Mouse (Mus musculus): ENCODE measurements around the gene Faap24. TPM values are rescaled to one million over a fixed set of nuclear protein-coding genes. Genes with fewer than 3 reads are reported as not detected.

The Faap24 gene
- total and polyA plus RNA-seq, 3 experiments = 19.1 to 40.3 (median 21.3) TPM

DNA sequence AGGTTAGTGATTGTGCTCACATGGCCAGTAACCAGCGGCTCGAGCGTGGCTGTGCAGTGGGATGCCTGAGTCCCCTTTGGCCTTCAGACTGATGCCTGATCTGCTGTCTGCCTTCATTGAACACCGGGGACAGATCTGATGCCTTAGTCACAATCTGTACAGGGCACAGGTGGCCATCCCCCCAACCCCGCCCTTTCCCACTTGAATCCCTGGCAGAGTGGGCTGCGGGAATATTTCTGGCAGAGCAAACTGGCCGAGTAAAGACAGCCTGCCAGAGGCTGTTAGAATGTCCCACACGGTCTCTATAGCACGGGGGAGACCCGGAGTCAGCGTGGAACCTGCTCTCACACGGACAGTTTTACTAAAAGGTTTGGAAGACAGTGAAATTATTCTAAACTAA lies 39.0 kb downstream of the Faap24 start:
- Histone ChIP-seq H3K4me3 (ENCODE audit: low read depth, low read length) (no peak overlapping the region), H3K9me3 (replicated peaks) (no peaks in the 10 kb centered on the region), H3K4me1 (ENCODE audit: insufficient read depth, low read depth, low read length) (no peaks in the 10 kb centered on the region), H3K36me3 (replicated peaks) (no peaks in the 10 kb centered on the region), H3K27me3 (ENCODE audit: insufficient read depth, low read length) (peaks cover 7% of the 10 kb centered on the region; the same call in 1 of the 2 replicates)
- ATAC-seq (ENCODE audit: extremely low read depth, insufficient number of reproducible peaks, low FRiP score, poor library complexity, severe bottlenecking) = no peak
- DNase-seq (ENCODE audit: low spot score) = no peak
- TF ChIP-seq GATA2 (IDR thresholded peaks at IDR 0.05; ENCODE audit: borderline replicate concordance, low read depth, low read length) (no peak), POLR2AphosphoS5 (IDR thresholded peaks at IDR 0.05; ENCODE audit: insufficient replicate concordance, low read depth, low read length) (no peak), GATA1 (IDR thresholded peaks at IDR 0.05; ENCODE audit: borderline replicate concordance, low read length) (no peak), CTCF (IDR thresholded peaks at IDR 0.05; ENCODE audit: low read depth, low read length) (no peak), TAL1 (conservative IDR thresholded peaks at IDR 0.05; ENCODE audit: low read depth, low read length) (no peak)

GRCm38 (mm10) chr7:35355303-35355872 lies 41.2 kb downstream of the Faap24 start:
- no peak for TF ChIP-seq CTCF (IDR thresholded peaks at IDR 0.05; ENCODE audit: low read depth, low read length)
- no peak for TF ChIP-seq GATA1 (IDR thresholded peaks at IDR 0.05; ENCODE audit: borderline replicate concordance, low read length)
- TF ChIP-seq TAL1 (conservative IDR thresholded peaks at IDR 0.05; ENCODE audit: low read depth, low read length) = no peak
- no peak for TF ChIP-seq POLR2AphosphoS5 (IDR thresholded peaks at IDR 0.05; ENCODE audit: insufficient replicate concordance, low read depth, low read length)
- no peak for TF ChIP-seq GATA2 (IDR thresholded peaks at IDR 0.05; ENCODE audit: borderline replicate concordance, low read depth, low read length)
- H3K4me3 ChIP-seq (ENCODE audit: low read depth, low read length) = no peak overlapping the region
- H3K27me3 ChIP-seq (ENCODE audit: insufficient read depth, low read length) = peaks cover 7% of the 10 kb centered on the region; the same call in 1 of the 2 replicates
- no peaks in the 10 kb centered on the region for H3K9me3 ChIP-seq (replicated peaks)
- no peak for DNase-seq (ENCODE audit: low spot score)
- no peaks in the 10 kb centered on the region for H3K36me3 ChIP-seq (replicated peaks)
- no peaks in the 10 kb centered on the region for H3K4me1 ChIP-seq (ENCODE audit: insufficient read depth, low read depth, low read length)
- no peak for ATAC-seq (ENCODE audit: extremely low read depth, insufficient number of reproducible peaks, low FRiP score, poor library complexity, severe bottlenecking)

GRCm38 (mm10) chr7:35353306-35353705 lies 43.3 kb downstream of the Faap24 start:
- no peak for TF ChIP-seq TAL1 (conservative IDR thresholded peaks at IDR 0.05; ENCODE audit: low read depth, low read length)
- no peak for TF ChIP-seq CTCF (IDR thresholded peaks at IDR 0.05; ENCODE audit: low read depth, low read length)
- DNase-seq (ENCODE audit: low spot score) = no peak
- Histone ChIP-seq H3K4me3 (ENCODE audit: low read depth, low read length) (no peak overlapping the region), H3K9me3 (replicated peaks) (no peaks in the 10 kb centered on the region), H3K27me3 (ENCODE audit: insufficient read depth, low read length) (peaks cover 5% of the 10 kb centered on the region; the same call in 1 of the 2 replicates), H3K36me3 (replicated peaks) (no peaks in the 10 kb centered on the region), H3K4me1 (ENCODE audit: insufficient read depth, low read depth, low read length) (peaks cover under 1% of the 10 kb centered on the region; the same call in 1 of the 2 replicates)
- ATAC-seq (ENCODE audit: extremely low read depth, insufficient number of reproducible peaks, low FRiP score, poor library complexity, severe bottlenecking) = no peak

DNA sequence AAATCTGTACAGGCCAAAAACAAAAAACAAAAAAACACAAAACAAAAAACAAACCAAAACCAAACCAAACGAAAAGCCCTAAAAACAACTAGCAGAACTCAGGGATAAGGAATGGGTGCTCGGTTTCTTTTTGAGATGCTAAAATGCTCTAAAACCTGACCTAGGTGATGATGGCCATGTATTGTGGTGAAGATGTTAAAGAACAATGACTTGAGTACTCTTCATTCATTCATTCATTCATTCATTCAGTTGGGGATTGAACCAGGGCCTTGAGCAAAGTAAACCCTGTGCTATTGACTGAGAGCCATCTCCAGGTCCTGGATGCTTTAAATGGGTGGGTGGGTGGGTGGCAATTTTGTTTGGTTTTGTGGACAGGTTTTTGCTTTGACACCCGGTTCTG lies 45.5 kb downstream of the Faap24 start:
- ATAC-seq (ENCODE audit: extremely low read depth, insufficient number of reproducible peaks, low FRiP score, poor library complexity, severe bottlenecking) (no peak), DNase-seq (ENCODE audit: low spot score) (no peak)
- Histone ChIP-seq H3K9me3 (replicated peaks) (no peaks in the 10 kb centered on the region), H3K4me3 (ENCODE audit: low read depth, low read length) (no peak overlapping the region), H3K36me3 (replicated peaks) (no peaks in the 10 kb centered on the region), H3K4me1 (ENCODE audit: insufficient read depth, low read depth, low read length) (peaks cover 7% of the 10 kb centered on the region; the same call in 1 of the 2 replicates), H3K27me3 (ENCODE audit: insufficient read depth, low read length) (peaks cover 3% of the 10 kb centered on the region; the same call in 1 of the 2 replicates)
- TF ChIP-seq CTCF (IDR thresholded peaks at IDR 0.05; ENCODE audit: low read depth, low read length) (no peak), GATA2 (IDR thresholded peaks at IDR 0.05; ENCODE audit: borderline replicate concordance, low read depth, low read length) (no peak), TAL1 (conservative IDR thresholded peaks at IDR 0.05; ENCODE audit: low read depth, low read length) (no peak), POLR2AphosphoS5 (IDR thresholded peaks at IDR 0.05; ENCODE audit: insufficient replicate concordance, low read depth, low read length) (no peak), GATA1 (IDR thresholded peaks at IDR 0.05; ENCODE audit: borderline replicate concordance, low read length) (no peak)

DNA sequence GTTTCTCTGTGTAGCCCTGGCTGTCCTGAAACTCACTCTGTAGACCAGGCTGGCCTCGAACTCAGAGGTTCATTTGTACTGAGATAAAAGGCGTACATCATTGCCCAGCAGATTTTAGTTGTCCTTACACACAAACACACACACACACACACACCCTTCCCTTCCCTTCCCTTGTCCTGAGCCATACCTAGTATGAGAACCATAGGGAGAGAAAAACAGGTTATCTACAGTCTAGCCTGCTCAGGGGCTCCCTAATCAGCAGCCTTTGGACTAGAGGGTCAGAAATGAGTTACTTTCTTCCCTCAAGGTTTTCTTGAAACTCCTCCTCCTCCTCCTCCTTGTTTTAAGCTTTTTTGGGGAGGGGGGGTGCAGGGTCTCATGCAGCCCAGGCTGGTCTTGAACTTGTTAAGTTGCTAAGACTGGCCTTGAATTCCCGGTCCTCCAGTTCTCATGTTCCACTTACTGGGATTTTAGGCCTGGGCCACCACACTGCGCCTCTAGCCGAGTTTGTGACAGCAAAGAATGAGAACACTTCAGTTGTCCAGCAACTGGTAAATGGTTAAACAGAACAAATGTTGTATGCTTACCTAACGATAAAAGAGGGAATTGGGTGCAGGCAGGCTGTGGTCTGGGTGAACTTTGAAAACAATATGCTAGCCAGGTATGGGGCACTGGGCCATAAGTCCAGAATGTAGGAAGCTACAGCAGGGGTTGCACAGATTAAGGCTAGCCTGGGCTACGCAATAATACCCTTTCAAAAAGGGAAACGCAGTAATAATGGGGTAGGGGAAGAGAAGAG lies 46.6 kb downstream of the Faap24 start:
- no peaks in the 10 kb centered on the region for H3K36me3 ChIP-seq (replicated peaks)
- no peak for ATAC-seq (ENCODE audit: extremely low read depth, insufficient number of reproducible peaks, low FRiP score, poor library complexity, severe bottlenecking)
- H3K4me3 ChIP-seq (ENCODE audit: low read depth, low read length) = no peak overlapping the region
- no peaks in the 10 kb centered on the region for H3K9me3 ChIP-seq (replicated peaks)
- peaks cover 3% of the 10 kb centered on the region; the same call in 1 of the 2 replicates for H3K27me3 ChIP-seq (ENCODE audit: insufficient read depth, low read length)
- H3K4me1 ChIP-seq (ENCODE audit: insufficient read depth, low read depth, low read length) = peaks cover 7% of the 10 kb centered on the region; the same call in 1 of the 2 replicates
- TF ChIP-seq POLR2AphosphoS5 (IDR thresholded peaks at IDR 0.05; ENCODE audit: insufficient replicate concordance, low read depth, low read length) = no peak
- DNase-seq (ENCODE audit: low spot score) = no peak

GRCm38 (mm10) chr7:35349022-35349421 lies 47.6 kb downstream of the Faap24 start:
- DNase-seq (ENCODE audit: low spot score) = no peak
- H3K4me3 ChIP-seq (ENCODE audit: low read depth, low read length) = no peak overlapping the region
- TF ChIP-seq GATA2 (IDR thresholded peaks at IDR 0.05; ENCODE audit: borderline replicate concordance, low read depth, low read length) = no peak
- no peak for TF ChIP-seq CTCF (IDR thresholded peaks at IDR 0.05; ENCODE audit: low read depth, low read length)
- no peak for TF ChIP-seq POLR2AphosphoS5 (IDR thresholded peaks at IDR 0.05; ENCODE audit: insufficient replicate concordance, low read depth, low read length)
- peaks cover 7% of the 10 kb centered on the region; the same call in 1 of the 2 replicates for H3K4me1 ChIP-seq (ENCODE audit: insufficient read depth, low read depth, low read length)
- no peaks in the 10 kb centered on the region for H3K27me3 ChIP-seq (ENCODE audit: insufficient read depth, low read length)
- no peaks in the 10 kb centered on the region for H3K36me3 ChIP-seq (replicated peaks)
- ATAC-seq (ENCODE audit: extremely low read depth, insufficient number of reproducible peaks, low FRiP score, poor library complexity, severe bottlenecking) = no peak
- H3K9me3 ChIP-seq (replicated peaks) = no peaks in the 10 kb centered on the region

All from G1E (cell line).